ENCODE assay signal across 21 mouse cellular contexts in the genomic region with DNA sequence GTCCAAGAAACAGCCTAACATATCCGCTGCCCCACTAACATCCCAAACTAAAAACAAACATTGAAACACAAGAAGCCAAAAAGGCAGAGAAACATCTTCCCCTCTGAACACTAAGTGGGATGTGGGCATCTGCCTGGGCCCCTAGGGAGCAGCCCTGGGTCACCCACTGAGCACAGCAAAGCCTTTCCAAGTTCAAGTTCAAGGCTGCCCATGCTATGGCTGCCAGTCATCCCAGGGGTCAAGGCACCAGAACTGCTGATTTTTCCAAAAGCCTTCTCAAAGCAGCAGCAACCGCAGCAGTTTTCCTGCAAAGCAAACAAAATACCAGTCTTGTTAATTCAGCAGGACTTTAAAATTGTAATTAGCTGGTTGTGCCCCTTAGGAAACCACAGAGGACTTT.
A peak's percentile ranks its signal among the peaks of the same experiment; 100 is the strongest.
DNase-seq lines count a peak whose midpoint lies in the region; ATAC-seq and TF ChIP-seq lines count a peak whose summit lies in the region.
"Had no signal": no experiment of that assay in that cellular context is flagged by ENCODE, and none has a peak within 500 bp of the region (broad histone marks: within the 10 kb centered on the region; RNA-seq: fewer than 3 reads in every experiment).

No protein-coding gene starts in this region.

- H3K9me3 ChIP-seq in heart, embryonic 13.5 days = no peaks in the 10 kb centered on the region
- H3K9me3 ChIP-seq in limb, embryonic 11.5 days (ENCODE audit: control insufficient read depth, low read length) = no peaks in the 10 kb centered on the region
- H3K9me3 ChIP-seq: liver, embryonic 12.5 days; midbrain, embryonic 13.5 days; neural tube, embryonic 13.5 days; stomach, embryonic 15.5 days had no signal

- no peak overlapping the region for H3K9ac ChIP-seq in heart, embryonic 13.5 days
- no peak overlapping the region for H3K9ac ChIP-seq in heart, adult 2 months (ENCODE audit: low read depth, low read length)
- H3K9ac ChIP-seq in limb, embryonic 11.5 days (ENCODE audit: low read length) = no peak overlapping the region
- H3K9ac ChIP-seq: forebrain, postnatal 0 days; liver, embryonic 12.5 days; midbrain, embryonic 13.5 days; neural tube, embryonic 13.5 days; stomach, embryonic 15.5 days had no signal

- no peak for TF ChIP-seq CTCF in heart, adult 2 months (IDR thresholded peaks at IDR 0.05)
- no peak for TF ChIP-seq CTCF in brain, embryonic 14.5 days (IDR thresholded peaks at IDR 0.05; ENCODE audit: borderline replicate concordance, extremely low read depth, insufficient read depth, insufficient read length)

- ATAC-seq in heart, embryonic 13.5 days (ENCODE audit: extremely low read depth, insufficient number of reproducible peaks, low FRiP score, low TSS enrichment) = no peak
- no peak for ATAC-seq in limb, embryonic 11.5 days (ENCODE audit: insufficient number of reproducible peaks, low FRiP score, low TSS enrichment, low read depth)
- ATAC-seq: forebrain, postnatal 0 days; liver, embryonic 12.5 days; lung, postnatal 0 days; midbrain, embryonic 13.5 days had no signal

- H3K4me3 ChIP-seq in heart, embryonic 13.5 days = no peak overlapping the region
- no peak overlapping the region for H3K4me3 ChIP-seq in heart, adult 2 months
- no peak overlapping the region for H3K4me3 ChIP-seq in limb, embryonic 11.5 days (ENCODE audit: low read depth, low read length)
- H3K4me3 ChIP-seq: gastrocnemius, adult 2 months; liver, embryonic 12.5 days; midbrain, embryonic 13.5 days; neural tube, embryonic 13.5 days; stomach, embryonic 15.5 days had no signal

- WGBS in heart, embryonic 13.5 days = 69% methylated on average over 2 of the region's 2 CpGs
- 83% methylated on average over 2 of the region's 2 CpGs for WGBS in heart, adult 2 months
- WGBS in limb, embryonic 11.5 days = 82% methylated on average over 2 of the region's 2 CpGs

- no peaks in the 10 kb centered on the region for H3K36me3 ChIP-seq in heart, embryonic 13.5 days
- H3K36me3 ChIP-seq in heart, adult 2 months (ENCODE audit: control insufficient read depth, insufficient read depth, low read length) = no peaks in the 10 kb centered on the region
- no peaks in the 10 kb centered on the region for H3K36me3 ChIP-seq in limb, embryonic 11.5 days (ENCODE audit: control insufficient read depth, insufficient read depth, low read length)
- H3K36me3 ChIP-seq: liver, embryonic 12.5 days; midbrain, embryonic 13.5 days; neural tube, embryonic 13.5 days; stomach, embryonic 15.5 days had no signal

- DNase-seq in heart, adult 2 months = no peak
- DNase-seq in adipocyte (ENCODE audit: low spot score) = peak; percentile 12
- DNase-seq in brain, embryonic 14.5 days (ENCODE audit: low read depth) = peak; percentile 6
- no peak for DNase-seq in limb, embryonic 11.5 days (ENCODE audit: low spot score)
- no peak for DNase-seq in spleen, postnatal 14 days (ENCODE audit: low spot score in 2 of 2)
- no peak for DNase-seq in kidney, adult 8-10 months
- DNase-seq: adrenal gland, adult 2 months; cerebellum, adult 9-11 months; forebrain, postnatal 0 days; gastrocnemius, adult 2 months; kidney, adult 11 months; kidney, postnatal 10 days; layer of hippocampus, postnatal 36 days; thymus, adult 18-20 months; thymus, postnatal 4 days had no signal

- H3K4me2 ChIP-seq in heart, embryonic 13.5 days = no peak overlapping the region
- H3K4me2 ChIP-seq in limb, embryonic 11.5 days (ENCODE audit: low read depth, severe bottlenecking) = no peak overlapping the region
- H3K4me2 ChIP-seq: liver, embryonic 12.5 days; midbrain, embryonic 13.5 days; neural tube, embryonic 13.5 days; stomach, embryonic 15.5 days had no signal

- intact Hi-C loops in heart, adult 2 months (cut with DNase I) = no loop called here

- no peaks in the 10 kb centered on the region for H3K79me2 ChIP-seq in heart, adult 2 months (replicated peaks; ENCODE audit: control insufficient read depth, insufficient read depth, low read length)

- no peaks in the 10 kb centered on the region; the same call in 1 of the 2 replicates for H3K27me3 ChIP-seq in heart, embryonic 13.5 days (replicated peaks)
- no peaks in the 10 kb centered on the region for H3K27me3 ChIP-seq in heart, adult 2 months (ENCODE audit: control insufficient read depth, insufficient read depth, low read length)
- H3K27me3 ChIP-seq in limb, embryonic 11.5 days (ENCODE audit: control insufficient read depth, insufficient read depth, low read length) = no peaks in the 10 kb centered on the region
- H3K27me3 ChIP-seq: liver, embryonic 12.5 days; midbrain, embryonic 13.5 days; neural tube, embryonic 13.5 days; stomach, embryonic 15.5 days had no signal

- TF ChIP-seq EP300 in heart, adult 2 months (IDR thresholded peaks at IDR 0.05; ENCODE audit: insufficient read depth, low read depth, low read length) = no peak

- H3K4me1 ChIP-seq in heart, embryonic 13.5 days = peaks cover 30% of the 10 kb centered on the region
- no peaks in the 10 kb centered on the region for H3K4me1 ChIP-seq in heart, adult 2 months (ENCODE audit: control insufficient read depth, insufficient read depth, low read length)
- H3K4me1 ChIP-seq in limb, embryonic 11.5 days (ENCODE audit: control insufficient read depth, insufficient read depth, low read length) = peaks cover 7% of the 10 kb centered on the region; the same call in 1 of the 2 replicates
- H3K4me1 ChIP-seq: liver, embryonic 12.5 days; neural tube, embryonic 13.5 days had no signal

- H3K27ac ChIP-seq in heart, embryonic 13.5 days (replicated peaks) = peak overlapping the region; percentile 56; the same call in 1 of the 2 replicates
- no peak overlapping the region for H3K27ac ChIP-seq in heart, adult 2 months
- peak overlapping the region; percentile 68; the same call in 1 of the 2 replicates for H3K27ac ChIP-seq in limb, embryonic 11.5 days (replicated peaks; ENCODE audit: low read depth, low read length)
- H3K27ac ChIP-seq: gastrocnemius, adult 2 months; liver, embryonic 12.5 days; midbrain, embryonic 13.5 days; neural tube, embryonic 13.5 days; stomach, embryonic 15.5 days had no signal

- no peak for TF ChIP-seq POLR2A in heart, adult 2 months (IDR thresholded peaks at IDR 0.05; ENCODE audit: insufficient read depth, low read depth, low read length)
- TF ChIP-seq POLR2A in brain, embryonic 14.5 days (IDR thresholded peaks at IDR 0.05; ENCODE audit: borderline replicate concordance, extremely low read depth, insufficient read depth, insufficient read length, poor library complexity, severe bottlenecking) = no peak

Comparison
In these comparisons a context has a peak if more than half of its experiments do, and no peak if none do; other contexts are left out.
1. DNase-seq: peak in adipocyte (single experiment) and brain, embryonic 14.5 days (single experiment); none in heart, adult 2 months (0 of 2), limb, embryonic 11.5 days (single experiment), spleen, postnatal 14 days (0 of 2) and kidney, adult 8-10 months (0 of 2).